9 mouse cellular contexts compared by ENCODE assay signal in genomic region chr2:35930498-35931149, GRCm38 (mm10). TPM values are rescaled to one million over a fixed set of nuclear protein-coding genes. Genes with fewer than 3 reads are reported as not detected.
A peak's percentile ranks its signal among the peaks of the same experiment; 100 is the strongest.
DNase-seq lines count a peak whose midpoint lies in the region; ATAC-seq and TF ChIP-seq lines count a peak whose summit lies in the region.
"Had no signal": no experiment of that assay in that cellular context is flagged by ENCODE, and none has a peak within 500 bp of the region (broad histone marks: within the 10 kb centered on the region; RNA-seq: fewer than 3 reads in every experiment).

No protein-coding gene starts in this region.

- H3K9me3 ChIP-seq in lung, embryonic 14.5 days (ENCODE audit: low read depth, low read length): no peaks in the 10 kb centered on the region
- H3K9me3 ChIP-seq: heart, embryonic 15.5 days had no signal

- peak; percentile 75 for TF ChIP-seq CTCF in C2C12 (IDR thresholded peaks at IDR 0.05; ENCODE audit: control insufficient read depth, insufficient read depth, insufficient read length)
- peak; percentile 84 for TF ChIP-seq CTCF in heart, adult 2 months (IDR thresholded peaks at IDR 0.05)
- TF ChIP-seq CTCF in lung, embryonic 14.5 days (IDR thresholded peaks at IDR 0.05; ENCODE audit: low read depth): peak; percentile 87

- H3K27me3 ChIP-seq in C2C12 (ENCODE audit: control insufficient read depth, insufficient read depth, insufficient read length): no peaks in the 10 kb centered on the region
- H3K27me3 ChIP-seq in heart, adult 2 months (ENCODE audit: control insufficient read depth, insufficient read depth, low read length): no peaks in the 10 kb centered on the region
- H3K27me3 ChIP-seq in lung, embryonic 14.5 days (ENCODE audit: insufficient read depth, low read length): no peaks in the 10 kb centered on the region
- H3K27me3 ChIP-seq: heart, embryonic 15.5 days had no signal

- no peak overlapping the region for H3ac ChIP-seq in C2C12 (ENCODE audit: control insufficient read depth, insufficient read length, low read depth)

- DNase-seq in adrenal gland, adult (ENCODE audit: inconsistent age in 2 of 2, low spot score in 1 of 2): peak; percentile 73 to 90
- DNase-seq in embryo, embryonic 10.5 days (ENCODE audit: low spot score): peak; percentile 88
- peak; percentile 64 to 83 for DNase-seq in heart, adult 2 months
- DNase-seq in large intestine, adult 2 months (ENCODE audit: low read depth, low spot score): peak; percentile 28
- peak; percentile 93 for DNase-seq in lung, embryonic 14.5 days
- DNase-seq in retina, postnatal 1 day: peak; percentile 86
- DNase-seq in urinary bladder, adult 18-20 months (ENCODE audit: low spot score in 2 of 2): peak; percentile 44 to 62

- no peak overlapping the region for H3K27ac ChIP-seq in heart, adult 2 months
- H3K27ac ChIP-seq in lung, embryonic 14.5 days (ENCODE audit: low read depth): no peak overlapping the region
- H3K27ac ChIP-seq: heart, embryonic 15.5 days had no signal

- H3K36me3 ChIP-seq in C2C12 (ENCODE audit: control insufficient read depth, insufficient read depth): no peaks in the 10 kb centered on the region
- no peaks in the 10 kb centered on the region for H3K36me3 ChIP-seq in heart, adult 2 months (ENCODE audit: control insufficient read depth, insufficient read depth, low read length)
- no peaks in the 10 kb centered on the region for H3K36me3 ChIP-seq in lung, embryonic 14.5 days (ENCODE audit: insufficient read depth)
- H3K36me3 ChIP-seq: heart, embryonic 15.5 days had no signal

- no peak overlapping the region for H3K4me3 ChIP-seq in C2C12 (ENCODE audit: insufficient read depth, poor library complexity, severe bottlenecking)
- H3K4me3 ChIP-seq in heart, adult 2 months: no peak overlapping the region
- no peak overlapping the region for H3K4me3 ChIP-seq in lung, embryonic 14.5 days (ENCODE audit: low read depth, low read length)
- H3K4me3 ChIP-seq: heart, embryonic 15.5 days had no signal

- intact Hi-C loops in heart, adult 2 months (cut with DNase I): loop anchor here (1.0 to 10.0 kb wide), 4 partner anchors 282 to 636 kb away; no protein-coding TSS in a partner anchor

- peaks cover 4% of the 10 kb centered on the region; the same call in 1 of the 2 replicates for H3K4me1 ChIP-seq in heart, adult 2 months (ENCODE audit: control insufficient read depth, insufficient read depth, low read length)
- H3K4me1 ChIP-seq in lung, embryonic 14.5 days (ENCODE audit: insufficient read depth): no peaks in the 10 kb centered on the region

- no peaks in the 10 kb centered on the region for H3K79me2 ChIP-seq in C2C12 (ENCODE audit: control insufficient read depth, insufficient read depth)
- no peaks in the 10 kb centered on the region for H3K79me2 ChIP-seq in heart, adult 2 months (replicated peaks; ENCODE audit: control insufficient read depth, insufficient read depth, low read length)

- H3K4me2 ChIP-seq in lung, embryonic 14.5 days: no peak overlapping the region
- H3K4me2 ChIP-seq: heart, embryonic 15.5 days had no signal

- peak; percentile 67; the same call in 1 of the 2 replicates for TF ChIP-seq EP300 in heart, adult 2 months (IDR thresholded peaks at IDR 0.05; ENCODE audit: insufficient read depth, low read depth, low read length)

- WGBS in heart, adult 2 months: 34% methylated on average over 11 of the region's 11 CpGs
- WGBS in large intestine, adult 2 months: 19% methylated on average over 11 of the region's 11 CpGs
- WGBS in lung, embryonic 14.5 days: 29% methylated on average over 11 of the region's 11 CpGs

- H3K79me3 ChIP-seq in C2C12 (ENCODE audit: low read depth): no peaks in the 10 kb centered on the region

- no peak for TF ChIP-seq POLR2A in heart, adult 2 months (IDR thresholded peaks at IDR 0.05; ENCODE audit: insufficient read depth, low read depth, low read length)

- no peak for ATAC-seq in lung, embryonic 14.5 days (ENCODE audit: insufficient read depth)

- no peak overlapping the region for H3K9ac ChIP-seq in heart, adult 2 months (ENCODE audit: low read depth, low read length)
- H3K9ac ChIP-seq in lung, embryonic 14.5 days: no peak overlapping the region
- H3K9ac ChIP-seq: heart, embryonic 15.5 days had no signal

TF ChIP-seq in C2C12, 6 proteins besides CTCF, POLR2A, EP300 and RAD21:
- TF ChIP-seq MAX (IDR thresholded peaks at IDR 0.05) (no peak), FOSL1 (IDR thresholded peaks at IDR 0.05; ENCODE audit: insufficient read depth, low read length, poor library complexity, severe bottlenecking) (no peak), USF1 (IDR thresholded peaks at IDR 0.05; ENCODE audit: low read depth) (no peak), MYOD1 (IDR thresholded peaks at IDR 0.05; ENCODE audit: control insufficient read depth, insufficient read length, low read depth) (no peak), MYOG (IDR thresholded peaks at IDR 0.05; ENCODE audit: control insufficient read depth, extremely low read depth, insufficient read length) (no peak)

RNA-seq across cellular contexts. Expression of gene Ttll11, which starts 49.1 kb away (rescaled TPM):
- 7.0 TPM for polyA plus RNA-seq in C2C12 (2012; fragmentation: generic; extraction: Trizol)
- 1 to 10 TPM; 1.5 to 2.2 TPM for total RNA-seq in heart, adult 2 months (2021)
- polyA plus RNA-seq in heart, adult 2 months (2012; rRNA removed): 1.2 and 2.8 TPM in 2 replicates
- 0.24 and 0.47 TPM in 2 replicates for polyA plus RNA-seq in large intestine, adult 2 months (2012; rRNA removed)
- 1.2 TPM in 2 replicates for polyA plus RNA-seq in lung, embryonic 14.5 days (2014; fragmentation: Nextera tagmentation; extraction: Ambion mirVana)

Comparison
In these comparisons a context has a peak if more than half of its experiments do, and no peak if none do; other contexts are left out.
1. DNase-seq: peak in every context shown above with its lines; median percentile 93 in lung, embryonic 14.5 days; 88 in embryo, embryonic 10.5 days; 86 in retina, postnatal 1 day; 82 in adrenal gland, adult; 74 in heart, adult 2 months; 53 in urinary bladder, adult 18-20 months; 28 in large intestine, adult 2 months.